Mouse (Mus musculus) Patski (cell line): ENCODE measurements at regions not wholly inside any gene's neighbourhood (a gene's known extent, or its start where the extent isn't known, plus 50 kb on each side); places are given as distances from the start of the nearest gene placed in this dataset.
A peak's percentile ranks its signal among the peaks of the same experiment; 100 is the strongest.

Experiments used
- ATAC-seq: fragments of 100-300 bp; one replicate; pipeline ENCODE4 v1.8.0; 2021
- CTCF ChIA-PET: fragments of 350-600 bp; sonication (Branson Sonifier 250); formaldehyde crosslinking; loops from one replicate; lab custom pipeline; 2022; ENCODE audit warnings: inconsistent platforms; lab: Charles Lee
- POLR2A ChIA-PET: fragments of 350-600 bp; sonication (Branson Sonifier 250); formaldehyde crosslinking; loops from one replicate; lab custom pipeline; 2022; ENCODE audit warnings: antibody characterized with exemption, inconsistent platforms; lab: Charles Lee
- DNase-seq: peaks from one replicate; pipeline ENCODE4 v3.0.0-alpha.2; 2011; ENCODE audit warnings: low read depth, low spot score
- H3K27me3 ChIP-seq: fragments of 371-371 bp; one replicate; pipeline ENCODE4 v1.5.1; 2021
- CTCF ChIP-seq: fragments of 100-300 bp; IDR thresholded peaks from one replicate; pipeline ENCODE4 v1.5.1; 2021
- in situ Hi-C: fragments of 300-500 bp; cut with MboI; formaldehyde crosslinking; loops from 3 replicates; pipeline ENCODE4 v1.11.1; 2018; ENCODE audit warnings: low pct_unique_long_range_greater_than_20kb, mixed read lengths

- ChIA-PET POLR2A (no interaction called here), CTCF (no interaction called here)
- ATAC-seq (no peak), DNase-seq (no peak)
- TF ChIP-seq CTCF = no peak
- peaks cover 7% of the 10 kb centered on the region for H3K27me3 ChIP-seq
- in situ Hi-C loops = no loop called here
Observed at GRCm38 (mm10) chr4:47534959-47535358, 60.5 kb downstream of the Sec61b start.

- CTCF ChIA-PET = no interaction called here
- in situ Hi-C loops = no loop called here
Observed at GRCm38 (mm10) chr4:47567694-47568093, 93.2 kb downstream of the Sec61b start.

GRCm38 (mm10) chr4:47570846-47571245 lies 96.4 kb downstream of the Sec61b start:
- ChIA-PET POLR2A (no interaction called here), CTCF (no interaction called here)
- TF ChIP-seq CTCF = no peak
- in situ Hi-C loops = no loop called here
- ATAC-seq (no peak), DNase-seq (no peak)
- H3K27me3 ChIP-seq = peaks cover 8% of the 10 kb centered on the region

More at GRCm38 (mm10) chr4:47567694-47568093, 93.2 kb downstream of the Sec61b start:
- DNase-seq = no peak
- POLR2A ChIA-PET = no interaction called here
- H3K27me3 ChIP-seq = peaks cover 8% of the 10 kb centered on the region
- ATAC-seq = no peak
- no peak for TF ChIP-seq CTCF

- in situ Hi-C loops = no loop called here
- no peak for DNase-seq
- ATAC-seq = no peak
- ChIA-PET CTCF (no interaction called here), POLR2A (no interaction called here)
- no peak for TF ChIP-seq CTCF
- no peaks in the 10 kb centered on the region for H3K27me3 ChIP-seq
Observed at GRCm38 (mm10) chr4:47576011-47576410, 101.6 kb downstream of the Sec61b start.

GRCm38 (mm10) chr4:47577490-47577889 lies 103.0 kb downstream of the Sec61b start:
- TF ChIP-seq CTCF = peak; percentile 9
- no peaks in the 10 kb centered on the region for H3K27me3 ChIP-seq
- ChIA-PET CTCF (no interaction called here), POLR2A (no interaction called here)
- ATAC-seq (no peak), DNase-seq (no peak)
- in situ Hi-C loops = no loop called here

- ATAC-seq (no peak), DNase-seq (no peak)
- TF ChIP-seq CTCF = no peak
- in situ Hi-C loops = no loop called here
- ChIA-PET POLR2A (no interaction called here), CTCF (no interaction called here)
- no peaks in the 10 kb centered on the region for H3K27me3 ChIP-seq
Observed at GRCm38 (mm10) chr4:47578637-47579036, 104.2 kb downstream of the Sec61b start.

- no peak for ATAC-seq
- no peak for DNase-seq
- no peak for TF ChIP-seq CTCF
- CTCF ChIA-PET = no interaction called here
- in situ Hi-C loops = no loop called here
- POLR2A ChIA-PET = no interaction called here
- H3K27me3 ChIP-seq = no peaks in the 10 kb centered on the region
Observed at GRCm38 (mm10) chr4:47580556-47580955, 106.1 kb downstream of the Sec61b start.

- DNase-seq = no peak
- in situ Hi-C loops = no loop called here
- no peak for TF ChIP-seq CTCF
- H3K27me3 ChIP-seq = peaks cover 18% of the 10 kb centered on the region
- no peak for ATAC-seq
- ChIA-PET POLR2A (no interaction called here), CTCF (interaction anchor here (1.3 kb wide), 1 partner anchor 10 kb away, joined by 4 read pairs; no protein-coding TSS in a partner anchor)
Observed at GRCm38 (mm10) chr4:47587256-47587655, 112.8 kb downstream of the Sec61b start.

GRCm38 (mm10) chr4:47592271-47592986 lies 118.0 kb downstream of the Sec61b start:
- in situ Hi-C loops = no loop called here

GRCm38 (mm10) chr4:47593155-47593554 lies 118.7 kb downstream of the Sec61b start:
- ATAC-seq (no peak), DNase-seq (no peak)
- peaks cover 42% of the 10 kb centered on the region for H3K27me3 ChIP-seq
- ChIA-PET CTCF (interaction anchor here (1.0 to 1.2 kb wide), 2 partner anchors 9 to 16 kb away, joined by 3 read pairs; no protein-coding TSS in a partner anchor), POLR2A (no interaction called here)
- no peak for TF ChIP-seq CTCF
- in situ Hi-C loops = no loop called here

More at GRCm38 (mm10) chr4:47592271-47592986, 118.0 kb downstream of the Sec61b start:
- CTCF ChIA-PET = interaction anchor here (1.0 to 1.2 kb wide), 2 partner anchors 8 to 17 kb away, joined by 3 read pairs; no protein-coding TSS in a partner anchor
- DNase-seq = no peak
- no peak for ATAC-seq
- peaks cover 42% of the 10 kb centered on the region for H3K27me3 ChIP-seq
- POLR2A ChIA-PET = no interaction called here
- TF ChIP-seq CTCF = no peak

- ChIA-PET CTCF (no interaction called here), POLR2A (no interaction called here)
- no peak for TF ChIP-seq CTCF
- H3K27me3 ChIP-seq = peaks cover 42% of the 10 kb centered on the region
- in situ Hi-C loops = no loop called here
- DNase-seq = no peak
- ATAC-seq = no peak
Observed at GRCm38 (mm10) chr4:47594171-47594570, 119.7 kb downstream of the Sec61b start.
